10 mouse cellular contexts compared by ENCODE assay signal in the genomic region with DNA sequence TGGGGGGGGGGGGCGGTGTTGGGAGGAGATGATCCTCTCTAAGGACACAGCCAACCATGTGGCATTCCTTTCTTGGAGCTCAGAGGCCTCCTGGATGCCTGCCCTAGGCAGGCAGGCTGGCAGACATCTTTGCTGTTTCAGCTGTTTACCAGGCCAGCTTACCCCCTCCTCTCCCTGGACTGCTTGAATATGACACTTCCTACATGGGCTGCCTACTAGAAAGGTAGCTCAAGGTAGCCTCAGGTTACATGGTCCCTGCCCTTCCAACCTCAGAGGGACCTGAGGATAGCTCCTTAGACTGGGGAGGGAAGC. TPM values are rescaled to one million over a fixed set of nuclear protein-coding genes. Genes with fewer than 3 reads are reported as not detected.
DNase-seq lines count a peak whose midpoint lies in the region; ATAC-seq lines count a peak whose summit lies in the region.
"Had no signal": no experiment of that assay in that cellular context is flagged by ENCODE, and none has a peak within 500 bp of the region (broad histone marks: within the 10 kb centered on the region; RNA-seq: fewer than 3 reads in every experiment).

No protein-coding gene starts in this region.

- no peaks in the 10 kb centered on the region for H3K9me3 ChIP-seq in lung, embryonic 16.5 days (ENCODE audit: control insufficient read depth, low read length)
- H3K9me3 ChIP-seq in embryonic facial prominence, embryonic 13.5 days: no peaks in the 10 kb centered on the region
- H3K9me3 ChIP-seq in intestine, embryonic 16.5 days (ENCODE audit: control insufficient read depth, low read length): no peaks in the 10 kb centered on the region
- no peaks in the 10 kb centered on the region for H3K9me3 ChIP-seq in stomach, embryonic 15.5 days

- peaks cover 8% of the 10 kb centered on the region for H3K36me3 ChIP-seq in lung, embryonic 16.5 days (ENCODE audit: control insufficient read depth, insufficient read depth, low read length)
- H3K36me3 ChIP-seq in embryonic facial prominence, embryonic 13.5 days: peaks cover 44% of the 10 kb centered on the region
- H3K36me3 ChIP-seq in intestine, embryonic 16.5 days (ENCODE audit: control insufficient read depth, insufficient read depth, low read length): 0 out of 2 replicates have a peak, but pooled peaks cover 2% of the 10 kb centered on the region
- peaks cover 9% of the 10 kb centered on the region for H3K36me3 ChIP-seq in stomach, embryonic 15.5 days

- no peak overlapping the region; the same call in 1 of the 2 replicates for H3K9ac ChIP-seq in lung, embryonic 16.5 days (ENCODE audit: low read length)
- peak overlapping the region; percentile 61 for H3K9ac ChIP-seq in embryonic facial prominence, embryonic 13.5 days
- 0 out of 2 replicates have a peak overlapping the region, but pooled peaks have one; percentile 38 for H3K9ac ChIP-seq in intestine, embryonic 16.5 days (ENCODE audit: low read depth, low read length)
- no peak overlapping the region for H3K9ac ChIP-seq in stomach, embryonic 15.5 days

- DNase-seq in lung, postnatal 25 days (ENCODE audit: low spot score): no peak
- no peak for DNase-seq in T-cell, adult 2 months (ENCODE audit: low spot score)
- DNase-seq in right cerebral cortex, postnatal 4 days: no peak
- DNase-seq in left cerebral cortex, postnatal 10 days (ENCODE audit: extremely low spot score in 1 of 2, low spot score in 2 of 2): no peak

- peak overlapping the region; percentile 37 for H3K27ac ChIP-seq in lung, embryonic 16.5 days (ENCODE audit: low read length)
- H3K27ac ChIP-seq in embryonic facial prominence, embryonic 13.5 days: peak overlapping the region; percentile 81
- H3K27ac ChIP-seq in intestine, embryonic 16.5 days (ENCODE audit: low read length): peak overlapping the region; percentile 44
- H3K27ac ChIP-seq in stomach, embryonic 15.5 days: peak overlapping the region; percentile 67

- ATAC-seq in lung, embryonic 16.5 days (ENCODE audit: low read depth): no peak
- ATAC-seq in embryonic facial prominence, embryonic 13.5 days (ENCODE audit: insufficient number of reproducible peaks, insufficient read depth, low FRiP score, low TSS enrichment, low read depth): no peak
- no peak for ATAC-seq in intestine, embryonic 16.5 days
- no peak for ATAC-seq in stomach, embryonic 15.5 days (ENCODE audit: insufficient read depth, low FRiP score, low read depth)
- ATAC-seq: activated CD4-positive, CD25-positive, alpha-beta regulatory T cell, adult 4 months had no signal

- H3K4me3 ChIP-seq in lung, embryonic 16.5 days (ENCODE audit: low read length): no peak overlapping the region
- H3K4me3 ChIP-seq in embryonic facial prominence, embryonic 13.5 days: no peak overlapping the region
- H3K4me3 ChIP-seq in intestine, embryonic 16.5 days (ENCODE audit: low read length): no peak overlapping the region
- H3K4me3 ChIP-seq in stomach, embryonic 15.5 days (replicated peaks): no peak overlapping the region

- no peak overlapping the region for H3K4me2 ChIP-seq in lung, embryonic 16.5 days (ENCODE audit: low read depth, low read length)
- peak overlapping the region; percentile 17; the same call in 1 of the 2 replicates for H3K4me2 ChIP-seq in embryonic facial prominence, embryonic 13.5 days
- H3K4me2 ChIP-seq in intestine, embryonic 16.5 days (ENCODE audit: low read depth, low read length): no peak overlapping the region
- H3K4me2 ChIP-seq in stomach, embryonic 15.5 days: no peak overlapping the region

- intact Hi-C loops in left cerebral cortex, postnatal 10 days (cut with DNase I): no loop called here

- WGBS in lung, embryonic 16.5 days: 50% methylated on average over 1 of the region's 1 CpGs
- WGBS in embryonic facial prominence, embryonic 13.5 days: 62% methylated on average over 1 of the region's 1 CpGs
- WGBS in intestine, embryonic 16.5 days: 75% methylated on average over 1 of the region's 1 CpGs
- WGBS in stomach, embryonic 15.5 days: 50% methylated on average over 1 of the region's 1 CpGs

- peaks cover 53% of the 10 kb centered on the region for H3K4me1 ChIP-seq in lung, embryonic 16.5 days (replicated peaks; ENCODE audit: control insufficient read depth, insufficient read depth, low read length)
- peaks cover 69% of the 10 kb centered on the region for H3K4me1 ChIP-seq in embryonic facial prominence, embryonic 13.5 days
- H3K4me1 ChIP-seq in intestine, embryonic 16.5 days (ENCODE audit: control insufficient read depth, insufficient read depth, low read length): peaks cover 72% of the 10 kb centered on the region
- peaks cover 67% of the 10 kb centered on the region for H3K4me1 ChIP-seq in stomach, embryonic 15.5 days

- H3K27me3 ChIP-seq in lung, embryonic 16.5 days (ENCODE audit: control insufficient read depth, insufficient read depth, low read depth, low read length): no peaks in the 10 kb centered on the region
- H3K27me3 ChIP-seq in embryonic facial prominence, embryonic 13.5 days: no peaks in the 10 kb centered on the region
- no peaks in the 10 kb centered on the region for H3K27me3 ChIP-seq in intestine, embryonic 16.5 days (replicated peaks; ENCODE audit: control insufficient read depth, insufficient read depth, low read length)
- H3K27me3 ChIP-seq in stomach, embryonic 15.5 days (replicated peaks): no peaks in the 10 kb centered on the region

RNA-seq across cellular contexts. Expression of a gene that starts 24.4 kb away (rescaled TPM):
- 0.10 and 0.23 TPM in 2 replicates for polyA plus RNA-seq in lung, embryonic 16.5 days (2015; fragmentation: Nextera tagmentation; extraction: Ambion mirVana)
- polyA plus RNA-seq in embryonic facial prominence, embryonic 13.5 days (2015; fragmentation: Nextera tagmentation; extraction: Ambion mirVana): 0.17 TPM in 1 of 2 replicates, not detected in the other
- polyA plus RNA-seq in intestine, embryonic 16.5 days (2015; fragmentation: Nextera tagmentation; extraction: Ambion mirVana): 383 and 542 TPM in 2 replicates
- polyA plus RNA-seq in stomach, embryonic 15.5 days (2015; fragmentation: Nextera tagmentation; extraction: Ambion mirVana): 412 and 563 TPM in 2 replicates
- not detected for total RNA-seq in left cerebral cortex, postnatal 10 days (2021)
- total RNA-seq: layer of hippocampus, postnatal 10 days had no signal
- polyA plus RNA-seq: activated CD4-positive, CD25-positive, alpha-beta regulatory T cell, adult 4 months had no signal

RNA-seq across cellular contexts. Expression of a gene that starts 25.8 kb away (rescaled TPM):
- polyA plus RNA-seq in lung, embryonic 16.5 days (2015; fragmentation: Nextera tagmentation; extraction: Ambion mirVana): 27.3 and 27.9 TPM in 2 replicates
- 56.9 and 61.3 TPM in 2 replicates for polyA plus RNA-seq in embryonic facial prominence, embryonic 13.5 days (2015; fragmentation: Nextera tagmentation; extraction: Ambion mirVana)
- polyA plus RNA-seq in intestine, embryonic 16.5 days (2015; fragmentation: Nextera tagmentation; extraction: Ambion mirVana): 19.1 and 21.5 TPM in 2 replicates
- polyA plus RNA-seq in stomach, embryonic 15.5 days (2015; fragmentation: Nextera tagmentation; extraction: Ambion mirVana): 27.5 and 30.9 TPM in 2 replicates
- total RNA-seq in left cerebral cortex, postnatal 10 days (2021): 100 to 1,000 TPM; 148 to 156 TPM

RNA-seq across cellular contexts. Expression of a gene that starts 32.9 kb away (rescaled TPM):
- 3.4 and 3.7 TPM in 2 replicates for polyA plus RNA-seq in lung, embryonic 16.5 days (2015; fragmentation: Nextera tagmentation; extraction: Ambion mirVana)
- 1.4 TPM in 1 of 2 replicates, not detected in the other for polyA plus RNA-seq in embryonic facial prominence, embryonic 13.5 days (2015; fragmentation: Nextera tagmentation; extraction: Ambion mirVana)
- 7.4 and 10.3 TPM in 2 replicates for polyA plus RNA-seq in intestine, embryonic 16.5 days (2015; fragmentation: Nextera tagmentation; extraction: Ambion mirVana)
- 8.5 and 8.8 TPM in 2 replicates for polyA plus RNA-seq in stomach, embryonic 15.5 days (2015; fragmentation: Nextera tagmentation; extraction: Ambion mirVana)
- total RNA-seq in left cerebral cortex, postnatal 10 days (2021): 1 to 10 TPM; 1.8 to 3.1 TPM
- polyA plus RNA-seq: activated CD4-positive, CD25-positive, alpha-beta regulatory T cell, adult 4 months had no signal

RNA-seq across cellular contexts. Expression of a gene that starts 42.1 kb away (rescaled TPM):
- 1.1 and 1.5 TPM in 2 replicates for polyA plus RNA-seq in lung, embryonic 16.5 days (2015; fragmentation: Nextera tagmentation; extraction: Ambion mirVana)
- 0.35 and 0.58 TPM in 2 replicates for polyA plus RNA-seq in embryonic facial prominence, embryonic 13.5 days (2015; fragmentation: Nextera tagmentation; extraction: Ambion mirVana)
- polyA plus RNA-seq in intestine, embryonic 16.5 days (2015; fragmentation: Nextera tagmentation; extraction: Ambion mirVana): 4.4 and 4.6 TPM in 2 replicates
- polyA plus RNA-seq in stomach, embryonic 15.5 days (2015; fragmentation: Nextera tagmentation; extraction: Ambion mirVana): 2.7 and 3.2 TPM in 2 replicates
- total RNA-seq in left cerebral cortex, postnatal 10 days (2021): 1 to 10 TPM; 2.4 to 2.7 TPM
- polyA plus RNA-seq: activated CD4-positive, CD25-positive, alpha-beta regulatory T cell, adult 4 months had no signal

RNA-seq across cellular contexts. Expression of a gene that starts 44.8 kb away (rescaled TPM):
- polyA plus RNA-seq in lung, embryonic 16.5 days (2015; fragmentation: Nextera tagmentation; extraction: Ambion mirVana): 45.0 and 45.7 TPM in 2 replicates
- 50.4 and 51.6 TPM in 2 replicates for polyA plus RNA-seq in embryonic facial prominence, embryonic 13.5 days (2015; fragmentation: Nextera tagmentation; extraction: Ambion mirVana)
- polyA plus RNA-seq in intestine, embryonic 16.5 days (2015; fragmentation: Nextera tagmentation; extraction: Ambion mirVana): 27.5 and 32.2 TPM in 2 replicates
- polyA plus RNA-seq in stomach, embryonic 15.5 days (2015; fragmentation: Nextera tagmentation; extraction: Ambion mirVana): 33.6 and 41.8 TPM in 2 replicates
- 10 to 100 TPM; 18.6 to 20.2 TPM for total RNA-seq in left cerebral cortex, postnatal 10 days (2021)

Comparison
In these comparisons a context has a peak if more than half of its experiments do, and no peak if none do; other contexts are left out.
1. H3K9ac ChIP-seq: peak in embryonic facial prominence, embryonic 13.5 days (single experiment) and intestine, embryonic 16.5 days (single experiment); none in lung, embryonic 16.5 days (single experiment) and stomach, embryonic 15.5 days (single experiment).
2. RNA of a gene that starts 24.4 kb away (polyA plus RNA-seq): 412 to 563 TPM in stomach, embryonic 15.5 days and 383 to 542 TPM in intestine, embryonic 16.5 days; 0.10 to 0.23 TPM in lung, embryonic 16.5 days and 0.17 TPM in embryonic facial prominence, embryonic 13.5 days; every median in the first group is over 100 times any median in the second.
3. Peak in every context shown above with its lines, with median percentiles within 50 percentile points of each other: H3K27ac ChIP-seq.